Mouse (Mus musculus) stomach, embryonic 15.5 days (tissue): ENCODE data around the gene Hlx. TPM values are rescaled to one million over a fixed set of nuclear protein-coding genes. Genes with fewer than 3 reads are reported as not detected.

Source experiments
- ATAC-seq: fragments of 200-750 bp; cut with Nextera tagmentation; 2 replicates; pipeline ENCODE4 v1.8.0; 2017; ENCODE audit warnings: low read depth, moderate number of reproducible peaks, moderate TSS enrichment; ENCODE audit not compliant: insufficient read depth, low FRiP score
- H3K27ac ChIP-seq: fragments of 300-500 bp; sonication (generic); 2 replicates; pipeline ENCODE4 v1.5.1; 2015; ENCODE audit warnings: mild to moderate bottlenecking, inconsistent platforms
- H3K27me3 ChIP-seq: fragments of 300-500 bp; sonication (generic); replicated peaks from 2 replicates; pipeline ENCODE4 v1.6.1; 2015; ENCODE audit warnings: inconsistent platforms
- H3K36me3 ChIP-seq: fragments of 300-500 bp; sonication (generic); 2 replicates; pipeline ENCODE4 v1.6.1; 2015; ENCODE audit warnings: inconsistent platforms
- H3K4me1 ChIP-seq: fragments of 300-500 bp; sonication (generic); 2 replicates; pipeline ENCODE4 v1.6.1; 2015; ENCODE audit warnings: inconsistent platforms
- H3K4me2 ChIP-seq: fragments of 300-500 bp; sonication (generic); 2 replicates; pipeline ENCODE4 v1.6.1; 2015; ENCODE audit warnings: mild to moderate bottlenecking, inconsistent platforms
- H3K4me3 ChIP-seq: fragments of 300-500 bp; sonication (generic); replicated peaks from 2 replicates; pipeline ENCODE4 v1.5.1; 2015; ENCODE audit warnings: inconsistent platforms
- H3K9ac ChIP-seq: fragments of 300-500 bp; sonication (generic); 2 replicates; pipeline ENCODE4 v1.6.1; 2015; ENCODE audit warnings: inconsistent platforms
- H3K9me3 ChIP-seq: fragments of 300-500 bp; sonication (generic); 2 replicates; pipeline ENCODE4 v1.6.1; 2016; ENCODE audit warnings: inconsistent platforms
- WGBS: fragments of 180-500 bp; shearing (Covaris S2); methylation state at CpG from one replicate; pipeline ENCODE4 v1.1.7; 2015; 5-methylcytosine and 5-hydroxymethylcytosine counted together
- polyA plus RNA-seq: library from polyadenylated mRNA; unstranded; fragments of >200 nt; fragmentation: Nextera tagmentation; extraction: Ambion mirVana; gene quantifications from 2 replicates; pipeline ENCODE4 v1.2.1, GENCODE M21; 2015

Gene Hlx
- polyA plus RNA-seq, 1 experiment from 2014 or later: 23.2 TPM

DNA sequence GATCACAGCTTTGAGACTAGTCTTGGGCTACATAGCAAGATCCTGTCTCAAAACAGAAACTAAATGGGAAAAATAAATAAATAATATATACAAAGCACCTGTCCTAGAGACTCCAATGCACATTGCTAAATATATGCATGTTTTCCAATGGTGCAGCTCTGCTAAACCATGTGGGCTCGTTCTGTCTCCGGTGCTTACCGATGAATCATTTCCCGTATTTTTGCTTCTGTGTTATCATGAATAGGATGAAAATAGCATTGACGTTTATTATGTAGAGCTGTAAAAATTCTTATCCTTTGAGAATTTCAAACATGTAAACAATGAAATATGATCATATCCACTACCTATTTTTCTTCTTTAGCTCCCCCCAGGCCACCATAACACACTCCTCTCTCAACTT lies 20.3 kb upstream of the Hlx start:
- H3K9me3 ChIP-seq: no peaks in the 10 kb centered on the region
- H3K4me2 ChIP-seq: no peak overlapping the region
- 72% methylated on average over 5 of the region's 5 CpGs for WGBS
- H3K9ac ChIP-seq: no peak overlapping the region
- H3K36me3 ChIP-seq: no peaks in the 10 kb centered on the region
- H3K4me3 ChIP-seq: no peak overlapping the region
- no peaks in the 10 kb centered on the region for H3K27me3 ChIP-seq
- H3K4me1 ChIP-seq: peaks cover 6% of the 10 kb centered on the region; the same call in 1 of the 2 replicates
- H3K27ac ChIP-seq: no peak overlapping the region
- no peak for ATAC-seq

GRCm38 (mm10) chr1:184750114-184750664 lies 17.8 kb upstream of the Hlx start:
- ATAC-seq: no peak
- Histone ChIP-seq H3K36me3 (no peaks in the 10 kb centered on the region), H3K9ac (no peak overlapping the region), H3K27ac (no peak overlapping the region), H3K4me1 (peaks cover 7% of the 10 kb centered on the region; the same call in 1 of the 2 replicates), H3K27me3 (no peaks in the 10 kb centered on the region), H3K4me2 (no peak overlapping the region), H3K9me3 (no peaks in the 10 kb centered on the region), H3K4me3 (no peak overlapping the region)
- WGBS: 77% methylated on average over 11 of the region's 11 CpGs

GRCm38 (mm10) chr1:184748692-184749152 lies 16.3 kb upstream of the Hlx start:
- Histone ChIP-seq H3K27ac (no peak overlapping the region; the same call in 1 of the 2 replicates), H3K4me2 (no peak overlapping the region), H3K36me3 (no peaks in the 10 kb centered on the region), H3K27me3 (no peaks in the 10 kb centered on the region), H3K4me1 (peaks cover 7% of the 10 kb centered on the region; the same call in 1 of the 2 replicates), H3K9me3 (no peaks in the 10 kb centered on the region), H3K9ac (no peak overlapping the region), H3K4me3 (no peak overlapping the region)
- 23% methylated on average over 14 of the region's 14 CpGs for WGBS
- peak; percentile 69 for ATAC-seq

DNA sequence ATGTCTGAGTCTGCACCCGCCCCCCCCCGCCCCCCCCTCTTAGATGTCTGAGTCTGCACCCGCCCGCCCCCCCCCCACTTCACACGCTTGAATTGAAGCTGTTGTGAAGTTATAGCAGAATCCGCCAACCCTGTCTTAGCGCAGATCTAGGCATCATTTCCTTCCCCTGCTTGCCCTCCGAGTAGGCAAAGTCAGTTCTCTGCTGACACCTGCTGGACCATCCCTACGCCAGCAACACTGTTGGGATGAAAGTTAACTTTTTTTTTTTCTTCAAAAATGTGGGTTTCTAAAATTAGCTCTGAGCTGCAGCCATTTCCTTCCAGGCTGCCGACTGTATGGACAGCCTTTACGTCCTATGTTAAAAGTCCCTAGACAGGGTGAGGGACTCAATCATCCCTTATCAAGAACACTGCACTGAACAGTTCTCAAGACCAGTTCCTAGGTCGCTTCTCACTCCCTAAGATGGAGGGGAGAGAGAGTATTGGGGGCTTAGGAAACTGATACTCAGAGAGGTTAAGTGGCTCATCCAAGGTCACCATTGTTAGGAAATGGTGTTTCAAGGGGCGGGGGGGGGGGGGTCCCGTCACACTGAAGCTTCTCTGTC lies 5.6 kb upstream of the Hlx start:
- Histone ChIP-seq H3K4me2 (0 out of 2 replicates have a peak overlapping the region, but pooled peaks have one; percentile 3), H3K4me3 (no peak overlapping the region), H3K27me3 (peaks cover 57% of the 10 kb centered on the region), H3K4me1 (0 out of 2 replicates have a peak, but pooled peaks cover under 1% of the 10 kb centered on the region), H3K9me3 (no peaks in the 10 kb centered on the region), H3K27ac (no peak overlapping the region), H3K36me3 (no peaks in the 10 kb centered on the region), H3K9ac (no peak overlapping the region)
- no peak for ATAC-seq
- 6% methylated on average over 12 of the region's 14 CpGs for WGBS

- Histone ChIP-seq H3K4me1 (peaks cover 5% of the 10 kb centered on the region; the same call in 1 of the 2 replicates), H3K27ac (no peak overlapping the region), H3K4me2 (no peak overlapping the region), H3K27me3 (peaks cover 61% of the 10 kb centered on the region), H3K36me3 (no peaks in the 10 kb centered on the region), H3K4me3 (no peak overlapping the region), H3K9me3 (no peaks in the 10 kb centered on the region), H3K9ac (no peak overlapping the region)
- ATAC-seq: no peak
- whole genome bisulfite sequencing: 35% methylated on average over 2 of the region's 2 CpGs
Measured at GRCm38 (mm10) chr1:184737228-184737627, 4.8 kb upstream of the Hlx start.

DNA sequence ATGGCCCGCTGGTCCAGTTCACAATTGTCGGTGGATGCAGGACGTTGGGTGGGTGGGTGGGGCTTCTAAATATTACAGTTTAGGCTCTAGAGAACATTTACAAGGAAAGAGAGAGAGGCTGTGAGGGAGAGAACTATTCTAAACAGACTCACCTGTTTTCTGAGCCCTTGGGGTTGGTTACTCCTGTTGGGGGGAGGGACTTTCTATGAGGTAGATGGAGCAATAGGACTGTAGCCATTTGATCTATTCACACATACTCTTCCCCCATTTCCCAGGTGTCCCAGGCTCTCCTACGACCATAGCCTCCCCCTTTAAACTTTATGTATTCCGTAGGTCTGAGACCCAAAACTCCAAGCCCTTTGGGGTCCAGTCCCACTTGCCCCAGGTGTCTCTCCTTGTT lies 3.8 kb upstream of the Hlx start:
- Histone ChIP-seq H3K27me3 (peaks cover 70% of the 10 kb centered on the region), H3K4me1 (peaks cover 14% of the 10 kb centered on the region), H3K9ac (no peak overlapping the region), H3K9me3 (no peaks in the 10 kb centered on the region), H3K27ac (no peak overlapping the region), H3K4me3 (no peak overlapping the region), H3K36me3 (no peaks in the 10 kb centered on the region), H3K4me2 (no peak overlapping the region)
- WGBS: 24% methylated on average over 5 of the region's 5 CpGs
- no peak for ATAC-seq

DNA sequence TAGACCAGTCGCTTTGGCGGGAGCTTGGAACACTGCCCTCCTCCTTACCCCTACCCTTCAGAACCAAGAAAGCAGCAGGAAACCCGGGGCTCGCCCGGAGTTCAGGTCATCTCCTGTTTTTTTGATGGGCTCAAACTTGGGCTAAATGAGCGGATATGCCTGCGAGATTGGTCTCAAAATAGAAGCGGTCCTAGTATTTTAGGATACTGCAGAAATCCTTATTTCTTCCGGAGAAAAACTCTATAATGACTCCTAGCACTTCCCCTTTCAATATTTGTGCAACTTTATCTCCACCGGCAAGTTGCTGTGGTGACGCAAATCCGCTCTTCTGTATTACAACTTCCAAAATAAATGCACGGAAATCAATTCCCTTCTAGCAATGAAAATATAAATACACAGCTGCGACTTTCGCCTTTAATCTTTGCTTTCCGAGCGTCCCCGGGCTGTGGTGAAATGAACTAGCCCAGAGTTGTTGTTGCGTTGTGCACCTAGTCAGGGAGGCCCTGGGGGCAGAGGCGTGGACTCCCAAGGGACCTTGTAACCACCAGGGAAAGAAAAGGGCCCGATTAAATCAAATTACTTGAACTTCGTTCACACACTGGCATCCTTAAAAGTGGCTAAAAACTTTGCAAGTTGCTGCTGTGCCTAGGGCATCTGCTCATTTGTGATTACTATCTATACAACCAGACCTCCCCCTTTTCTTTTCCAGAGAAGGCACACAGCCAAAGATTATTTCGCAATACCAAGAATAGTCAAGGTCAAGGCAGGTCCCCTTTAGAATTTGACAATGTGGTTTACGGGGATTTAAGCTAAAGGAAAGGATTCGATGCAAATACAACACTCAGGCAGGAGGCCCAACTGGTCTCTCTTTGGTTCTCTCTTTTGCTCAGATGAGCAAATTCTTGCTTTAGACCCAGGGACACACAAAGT lies 2.8 kb upstream of the Hlx start:
- 14% methylated on average over 25 of the region's 25 CpGs for WGBS
- Histone ChIP-seq H3K4me2 (no peak overlapping the region), H3K27me3 (peaks cover 72% of the 10 kb centered on the region), H3K9me3 (no peaks in the 10 kb centered on the region), H3K9ac (no peak overlapping the region), H3K27ac (no peak overlapping the region), H3K4me1 (peaks cover 14% of the 10 kb centered on the region), H3K36me3 (no peaks in the 10 kb centered on the region), H3K4me3 (no peak overlapping the region)
- no peak for ATAC-seq

- H3K9me3 ChIP-seq: no peaks in the 10 kb centered on the region
- no peak for ATAC-seq
- peaks cover 71% of the 10 kb centered on the region for H3K27me3 ChIP-seq
- H3K36me3 ChIP-seq: no peaks in the 10 kb centered on the region
- H3K4me3 ChIP-seq: 0 out of 2 replicates have a peak overlapping the region, but pooled peaks have one; percentile 3
- WGBS: 5% methylated on average over 27 of the region's 27 CpGs
- H3K9ac ChIP-seq: no peak overlapping the region
- H3K27ac ChIP-seq: no peak overlapping the region; the same call in 1 of the 2 replicates
- peak overlapping the region; percentile 93 for H3K4me2 ChIP-seq
- H3K4me1 ChIP-seq: peaks cover 14% of the 10 kb centered on the region
Measured at GRCm38 (mm10) chr1:184734067-184734830, 1.8 kb upstream of the Hlx start.

DNA sequence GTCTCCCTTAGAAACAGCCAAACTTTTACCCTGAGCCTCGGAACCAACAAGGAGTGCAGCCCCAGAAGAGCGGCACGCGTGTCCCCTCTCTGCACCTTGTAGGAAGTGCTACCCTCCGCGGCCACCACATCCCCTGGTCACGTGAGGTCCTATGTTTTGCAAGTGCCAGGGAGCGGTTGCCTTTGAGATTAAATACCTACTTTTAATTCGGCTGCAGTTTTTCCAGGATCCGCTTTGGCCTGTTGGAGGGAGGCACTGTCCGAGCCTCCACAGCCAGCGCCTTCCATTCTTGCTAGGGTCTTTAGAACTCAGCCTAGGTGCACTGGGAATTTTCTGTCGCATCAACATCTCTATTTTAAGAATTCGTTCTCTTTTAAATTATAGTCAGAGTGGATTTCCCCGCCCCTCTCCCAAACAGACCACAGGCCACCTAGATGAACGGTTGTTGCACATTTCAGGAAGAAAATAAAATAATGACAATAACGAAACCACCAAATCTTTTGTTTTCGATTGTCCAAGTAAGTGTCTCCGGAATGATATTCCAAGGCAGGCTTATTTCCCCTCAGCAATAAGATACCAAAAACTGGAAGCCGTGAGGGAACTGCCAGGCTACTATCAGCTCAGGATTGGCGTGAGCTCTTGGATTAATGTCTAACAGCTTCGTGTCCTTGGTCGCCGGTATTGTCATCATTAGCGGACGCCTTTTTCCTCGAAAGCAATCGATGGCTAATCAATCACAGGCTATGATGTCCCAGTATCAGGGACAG lies 1.1 kb upstream of the Hlx start:
- ATAC-seq: no peak
- Histone ChIP-seq H3K4me1 (peaks cover 14% of the 10 kb centered on the region), H3K27me3 (peaks cover 71% of the 10 kb centered on the region), H3K36me3 (no peaks in the 10 kb centered on the region), H3K9me3 (no peaks in the 10 kb centered on the region), H3K4me3 (peak overlapping the region; percentile 56), H3K4me2 (peak overlapping the region; percentile 93), H3K27ac (no peak overlapping the region), H3K9ac (no peak overlapping the region)
- WGBS: 5% methylated on average over 28 of the region's 28 CpGs

GRCm38 (mm10) chr1:184731644-184732545 lies 524 bp downstream of the Hlx start:
- WGBS: under 1% methylated on average over 85 of the region's 85 CpGs
- ATAC-seq: peak; percentile 25; the same call in 1 of the 2 replicates
- Histone ChIP-seq H3K4me2 (peak overlapping the region; percentile 93), H3K4me3 (peak overlapping the region; percentile 56), H3K9ac (peak overlapping the region; percentile 47), H3K9me3 (no peaks in the 10 kb centered on the region), H3K27me3 (peaks cover 80% of the 10 kb centered on the region), H3K4me1 (peaks cover 21% of the 10 kb centered on the region), H3K36me3 (no peaks in the 10 kb centered on the region), H3K27ac (peak overlapping the region; percentile 87)
